Mouse (Mus musculus): Measurements from ENCODE around the gene Ttll2.
"Not testable (repeated sequence)": the region's sequence is repeated elsewhere in the genome, so short reads cannot be mapped to it uniquely, and the experiment has no call there.

DNA sequence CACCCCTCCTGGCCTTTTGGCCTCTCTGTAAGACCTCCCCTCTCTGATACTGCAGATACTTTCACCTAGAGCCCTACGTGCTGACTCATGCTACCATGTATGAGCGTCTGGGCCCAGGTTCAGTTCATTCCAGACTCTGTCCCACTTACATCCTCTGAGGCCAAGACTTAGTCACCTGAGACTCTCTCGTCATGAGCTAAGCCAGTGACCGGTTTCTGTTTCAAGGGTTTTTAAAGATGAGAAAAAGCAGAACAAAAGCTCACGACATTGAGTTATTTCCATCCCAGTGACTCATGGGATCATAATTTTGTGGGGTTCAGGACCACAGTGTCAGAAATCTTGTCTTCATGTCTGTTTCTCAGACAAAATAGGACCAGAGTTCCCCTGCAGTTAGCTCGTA lies 32.7 kb downstream of the Ttll2 start:
- not testable (repeated sequence) for TF ChIP-seq CTCF (IDR thresholded peaks at IDR 0.05; ENCODE audit: control insufficient read depth, insufficient read depth, low read length); POLR2A (IDR thresholded peaks at IDR 0.05; ENCODE audit: borderline replicate concordance, control insufficient read depth, low read depth, low read length)

All from bone marrow, adult 2 months (tissue).